Mouse (Mus musculus) heart, postnatal 36 days (tissue): ENCODE measurements around the gene Tex33. TPM values are rescaled to one million over a fixed set of nuclear protein-coding genes. Genes with fewer than 3 reads are reported as not detected.

ENCODE experiments used
- DNase-seq, 2 experiments: peaks; one replicate each; pipeline ENCODE4 v3.0.0; 2021 to 2022
- intact Hi-C: fragments of 180-260 bp; cut with DNase I; formaldehyde crosslinking; loops from one replicate; pipeline ENCODE4 v1.15.1; 2025
- total RNA-seq, 2 experiments: library from RNA; stranded (reverse); gene quantifications; 2 replicates each; pipeline ENCODE4 v1.2.3; 2021

Gene Tex33
- total RNA-seq, 2 experiments from 2014 or later = not detected

DNA sequence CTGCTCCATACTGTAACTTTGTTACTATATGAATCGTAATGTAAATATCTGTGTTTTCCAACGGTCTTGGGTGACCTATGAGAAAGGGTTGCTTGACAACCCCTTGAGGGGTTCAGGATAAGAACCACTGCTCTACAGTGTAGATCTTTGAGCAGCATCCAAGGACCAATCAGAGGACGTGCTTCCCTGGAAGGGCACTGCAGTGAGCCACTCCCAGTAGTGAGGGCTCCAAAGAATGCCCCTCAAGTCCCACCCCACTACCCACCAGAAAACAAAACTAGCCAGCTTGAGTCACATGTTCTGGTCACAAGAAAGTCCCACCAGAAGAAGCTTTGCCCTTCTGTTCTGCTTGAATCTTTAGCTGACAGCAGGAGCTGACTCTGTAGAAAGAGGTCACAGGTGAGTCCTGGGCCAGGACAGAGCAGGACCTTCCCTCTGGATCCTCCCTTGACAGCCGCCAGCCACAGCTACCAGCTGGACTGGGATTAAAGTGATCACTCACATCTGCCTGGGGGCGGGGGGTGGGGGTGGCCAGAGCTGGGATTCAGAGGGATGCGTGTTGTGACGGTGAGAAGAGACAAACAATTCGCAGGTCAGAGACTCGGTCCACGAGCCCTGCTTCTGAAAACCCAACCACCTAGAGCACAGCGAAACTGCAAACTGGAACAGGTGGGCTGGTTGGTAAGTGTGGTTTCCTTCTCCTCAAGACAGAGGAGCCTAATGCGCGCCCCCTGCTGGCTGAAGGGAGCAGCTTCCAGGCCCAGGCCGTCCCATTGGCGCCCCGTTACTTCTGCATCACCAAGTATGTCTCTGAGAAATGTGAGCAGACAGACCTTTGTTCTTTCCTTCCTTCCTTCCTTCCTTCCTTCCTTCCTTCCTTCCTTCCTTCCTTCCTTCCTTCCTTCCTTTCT is 26.6 kb upstream of the Tex33 start:
- intact Hi-C loops = loop anchor here (1.0 to 5.0 kb wide), 2 partner anchors 67 to 235 kb away; no protein-coding TSS in a partner anchor
- peak; percentile 74 to 81 for DNase-seq

DNA sequence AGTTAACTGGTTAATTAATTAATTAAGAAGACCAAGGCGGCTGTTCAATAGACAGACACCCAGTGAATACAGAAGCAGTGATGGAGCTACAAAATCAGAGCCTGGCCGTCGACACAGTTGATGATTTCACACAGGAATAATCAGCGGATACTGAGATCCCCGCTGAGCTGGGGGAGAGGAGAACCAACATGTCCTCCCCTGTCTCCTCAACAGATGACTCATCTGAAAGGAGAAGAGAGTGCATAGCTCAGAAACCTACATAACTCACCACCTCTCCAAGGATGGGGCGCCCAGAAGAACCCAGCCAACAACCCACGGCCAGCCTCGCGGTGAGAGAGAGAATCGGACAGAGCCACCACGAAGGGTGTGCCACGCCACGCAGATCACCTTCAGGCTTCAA is 24.7 kb upstream of the Tex33 start:
- intact Hi-C loops = loop anchor here (5.0 kb wide), 1 partner anchor 233 kb away; no protein-coding TSS in a partner anchor
- no peak for DNase-seq

DNA sequence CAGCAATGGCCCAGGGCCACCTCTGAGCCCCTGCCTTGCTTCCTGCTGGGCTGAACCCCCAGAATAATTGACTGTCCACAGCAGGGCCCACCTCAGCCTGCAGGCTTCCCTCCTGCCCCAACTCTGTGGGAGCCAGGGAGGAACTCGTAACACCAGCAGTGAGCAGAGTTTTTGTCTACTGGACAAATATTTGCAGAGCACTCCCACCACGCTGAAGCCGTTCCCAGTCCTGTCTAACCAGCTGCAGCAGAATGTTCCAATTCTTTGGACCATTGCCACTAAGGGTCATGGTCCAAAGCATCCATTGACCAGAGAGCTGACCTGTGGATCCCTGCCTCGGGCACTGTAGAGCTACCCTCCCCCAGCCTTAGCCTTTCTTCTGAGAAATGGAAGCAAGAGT is 21.2 kb upstream of the Tex33 start:
- intact Hi-C loops = no loop called here
- DNase-seq = no peak

DNA sequence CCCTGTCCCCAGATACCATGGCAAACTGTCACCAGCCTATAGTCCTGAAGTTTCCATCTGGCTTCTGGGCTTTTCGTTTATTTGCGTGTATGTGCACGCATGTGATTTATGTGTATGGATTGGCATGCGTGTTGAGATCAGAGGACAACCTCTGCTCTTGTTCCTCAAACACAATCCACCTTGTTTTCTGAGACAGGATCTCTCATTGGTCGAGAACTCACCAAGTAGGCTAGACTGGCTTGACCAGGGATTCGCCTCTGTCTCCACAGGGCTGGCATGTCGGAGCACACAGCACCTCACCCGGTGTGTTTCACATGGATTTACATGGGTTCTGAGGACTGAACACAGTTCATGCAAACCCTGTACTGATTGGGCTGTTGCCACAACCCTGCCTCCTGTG is 18.4 kb upstream of the Tex33 start:
- intact Hi-C loops = no loop called here

DNA sequence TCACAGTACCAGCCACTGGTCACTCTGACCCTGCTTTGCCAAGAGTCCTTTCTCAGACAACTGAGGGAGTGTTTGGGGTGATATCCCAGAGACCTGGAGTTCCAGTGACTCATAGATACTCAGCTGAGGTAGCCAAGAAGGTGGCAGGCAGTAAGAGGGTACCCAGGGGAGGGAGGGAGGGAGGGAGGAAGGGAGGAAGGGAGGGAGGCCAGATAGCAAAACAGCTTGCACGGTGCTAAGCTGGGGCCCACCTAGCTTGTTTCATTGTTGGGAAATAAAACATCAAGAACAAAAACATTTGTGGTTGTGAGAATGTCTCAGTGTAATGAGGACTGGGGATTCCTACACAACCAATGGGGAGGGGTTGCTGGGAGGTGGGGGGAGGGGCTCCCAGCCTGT is 18.0 kb upstream of the Tex33 start:
- DNase-seq = no peak
- intact Hi-C loops = no loop called here

More for the DNA sequence above, 18.4 kb upstream of the Tex33 start:
- DNase-seq = no peak

DNA sequence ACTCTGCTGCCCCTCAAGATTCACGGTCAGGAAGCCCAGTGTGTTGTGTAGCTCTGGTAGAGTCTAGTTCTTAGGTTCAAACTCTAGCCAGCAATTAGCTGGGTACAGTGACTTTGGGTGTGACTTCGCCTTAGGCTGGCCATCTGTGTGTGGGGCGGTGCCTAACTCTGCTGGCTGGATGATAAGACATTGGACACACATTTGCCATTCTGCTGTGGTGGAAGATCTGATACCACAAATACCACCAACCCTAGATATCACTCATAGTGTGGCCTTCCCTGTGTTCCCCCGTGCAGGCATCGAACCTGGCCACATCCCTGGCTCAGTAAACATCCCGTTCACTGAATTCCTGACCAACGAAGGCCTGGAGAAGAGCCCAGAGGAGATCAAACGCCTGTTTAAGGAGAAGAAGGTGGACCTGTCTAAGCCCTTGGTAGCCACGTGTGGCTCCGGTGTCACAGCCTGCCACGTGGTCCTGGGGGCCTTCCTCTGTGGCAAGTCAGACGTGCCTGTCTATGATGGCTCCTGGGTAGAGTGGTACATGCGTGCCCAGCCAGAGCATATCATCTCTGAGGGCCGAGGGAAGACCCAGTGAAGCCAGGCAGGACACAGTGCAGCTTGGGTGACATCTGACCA is 17.5 kb upstream of the Tex33 start:
- intact Hi-C loops = no loop called here
- DNase-seq = no peak

DNA sequence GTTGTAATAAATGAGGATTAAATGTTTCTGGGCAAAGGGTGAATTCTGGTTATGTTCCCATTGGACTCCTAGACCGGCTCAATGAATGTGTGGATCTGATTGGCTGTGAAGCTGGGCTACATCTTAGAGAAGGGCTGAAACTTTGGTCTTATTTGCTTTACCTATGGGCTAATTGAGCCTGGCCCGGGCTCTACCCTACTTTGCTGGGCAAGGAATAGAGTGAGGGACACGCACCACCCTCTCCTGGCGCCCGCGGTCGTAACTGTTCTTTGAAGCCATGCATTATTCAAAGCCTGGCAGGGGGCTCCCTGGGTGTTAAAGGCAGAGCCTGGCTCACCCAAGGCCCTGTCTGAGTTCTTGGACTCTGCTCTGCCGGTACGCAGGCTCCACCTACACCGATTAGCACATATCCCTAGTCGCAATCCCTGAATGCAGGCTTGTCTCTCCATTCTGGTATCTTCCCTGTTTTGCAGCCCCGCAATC is 13.9 kb upstream of the Tex33 start:
- intact Hi-C loops = no loop called here
- DNase-seq = no peak

DNA sequence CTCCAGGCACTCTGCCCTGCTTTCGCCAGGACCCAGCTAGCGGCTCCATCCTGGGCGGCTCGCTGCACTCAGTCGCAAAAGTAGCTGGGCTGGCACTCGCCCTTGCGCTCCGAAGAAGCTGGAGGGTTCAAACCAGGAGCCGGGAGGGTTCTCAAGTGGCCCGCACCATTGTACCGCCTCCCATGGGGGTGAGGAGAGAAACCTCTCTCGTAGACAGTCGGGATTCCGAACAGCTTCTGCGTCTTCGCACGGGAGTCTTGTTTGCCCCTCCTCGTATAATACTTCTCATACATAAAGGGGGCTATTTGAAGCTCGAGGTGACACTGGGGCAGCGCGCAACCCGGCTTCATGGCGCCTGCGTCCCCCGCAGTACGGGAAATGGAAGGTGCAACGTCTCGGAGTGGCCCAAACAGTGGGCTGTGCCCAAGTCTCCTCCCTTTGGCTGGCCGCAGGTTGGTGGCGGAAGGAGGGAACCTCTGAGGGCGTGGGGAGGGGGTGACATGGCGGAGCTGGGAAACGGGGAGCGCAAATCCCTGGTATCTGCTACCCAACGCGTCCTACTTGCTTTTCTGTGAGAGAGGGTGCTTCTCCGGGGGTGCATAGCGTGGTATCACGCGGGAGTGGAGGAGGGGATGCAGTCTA is 10.7 kb upstream of the Tex33 start, which contains the start of gene Mpst:
Mpst (plus strand) TSS at position 124 of the 642 bp plus-strand sequence.
- intact Hi-C loops = loop anchor here (2.0 kb wide), 1 partner anchor 22 kb away; the partner anchor contains the start of gene Kctd17
- peak; percentile 90 to 97 for DNase-seq

DNA sequence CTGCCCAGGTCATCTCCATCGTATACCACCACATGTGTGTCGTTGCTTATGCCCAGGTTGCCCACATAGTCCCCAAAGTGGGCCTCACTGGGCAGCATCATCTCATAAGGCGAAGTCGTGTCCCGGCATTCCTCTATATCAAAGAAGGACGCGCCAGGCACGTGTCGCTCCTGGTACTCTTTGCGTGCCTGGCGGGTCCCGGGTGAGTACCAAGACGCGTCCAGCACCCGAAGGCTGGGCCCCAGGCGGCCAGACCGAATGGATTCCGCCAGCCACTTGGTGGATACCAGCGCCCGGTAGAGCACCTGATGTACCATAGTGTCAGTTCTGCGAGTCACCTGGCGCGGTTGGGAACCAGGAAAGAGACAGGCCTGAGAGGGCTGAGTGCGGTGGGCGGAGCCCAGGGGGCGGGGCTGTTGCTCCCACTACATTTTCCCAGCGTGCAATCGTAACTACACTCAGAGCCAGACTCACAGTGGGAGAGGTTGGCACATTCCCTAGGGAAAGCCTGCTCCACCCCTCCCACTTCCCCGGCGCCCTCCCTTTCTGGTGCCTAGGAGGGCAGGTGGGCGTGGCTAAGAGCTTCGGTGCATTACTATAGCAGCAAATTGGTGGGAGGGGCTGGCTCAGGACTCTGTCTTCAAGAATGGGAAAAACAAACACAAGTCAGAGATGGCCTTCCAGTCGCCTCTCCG is 10.0 kb upstream of the Tex33 start, which contains the start of gene Tst:
Tst (minus strand) TSS at position 391 of the 695 bp plus-strand sequence.
- DNase-seq = peak; percentile 83
- intact Hi-C loops = loop anchor here (2.0 kb wide), 1 partner anchor 23 kb away; the partner anchor contains the start of gene Kctd17

DNA sequence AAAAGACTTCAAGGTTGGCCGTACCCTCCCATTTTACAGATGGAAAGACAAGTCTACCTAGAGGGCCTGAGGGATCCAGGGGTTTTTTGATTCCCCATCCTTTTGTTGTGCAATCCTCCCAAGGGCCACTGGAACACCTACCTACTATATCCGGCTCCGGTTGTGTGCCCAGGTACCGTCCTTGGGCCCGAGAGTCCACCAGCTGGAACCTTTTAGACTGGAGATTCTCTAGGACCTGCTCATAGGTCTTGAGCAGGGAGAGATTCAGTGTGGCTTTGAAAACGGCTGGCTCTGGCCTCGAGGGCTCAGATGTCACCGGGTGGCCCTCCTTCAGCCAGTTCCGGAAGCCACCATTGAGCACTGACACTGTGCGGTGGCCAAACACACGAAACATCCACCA is 9.4 kb upstream of the Tex33 start:
- intact Hi-C loops = no loop called here
- DNase-seq = no peak

DNA sequence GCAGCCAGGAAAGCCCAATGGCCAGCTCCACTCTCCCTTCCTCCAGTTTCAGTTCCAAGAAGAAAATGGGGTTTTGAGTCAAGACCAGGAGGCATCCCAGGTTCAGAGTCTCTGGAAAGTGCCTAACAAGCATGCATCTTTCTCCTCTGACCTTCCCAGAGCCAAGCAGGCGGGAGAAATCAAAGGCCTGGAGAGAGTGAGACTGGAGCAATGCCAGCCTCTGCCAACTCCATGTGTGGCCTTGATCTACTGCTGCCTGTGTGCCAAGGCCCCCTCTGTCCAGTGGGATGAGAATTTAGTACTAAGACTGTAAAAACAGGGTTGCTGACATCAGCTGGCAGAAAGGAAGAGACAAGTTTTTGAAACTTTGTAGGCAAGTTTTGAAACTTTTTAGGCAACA is 8.2 kb upstream of the Tex33 start:
- DNase-seq = peak; percentile 32 to 38
- intact Hi-C loops = no loop called here

DNA sequence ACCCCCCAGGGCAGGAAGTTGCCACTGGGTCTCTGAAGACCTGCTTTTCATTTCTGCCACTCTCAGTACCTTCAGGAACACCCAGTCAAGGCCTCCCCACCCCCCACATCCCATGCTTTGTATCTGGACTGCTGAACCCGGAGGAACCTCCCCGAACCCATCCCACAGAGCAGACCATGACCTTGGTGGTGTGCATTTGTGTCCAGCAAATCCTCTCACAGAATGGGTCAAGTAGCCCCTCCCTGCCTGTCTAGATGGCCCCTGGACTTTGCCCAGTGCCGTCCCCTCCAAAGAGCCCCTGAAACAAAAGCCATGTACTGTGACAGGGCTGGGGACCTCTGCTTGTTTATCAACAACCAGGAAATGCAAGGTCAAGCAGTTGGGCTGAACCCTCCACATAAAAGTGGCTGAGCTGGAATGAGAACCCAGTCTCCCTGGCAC is 7.6 kb upstream of the Tex33 start:
- no peak for DNase-seq
- intact Hi-C loops = no loop called here

DNA sequence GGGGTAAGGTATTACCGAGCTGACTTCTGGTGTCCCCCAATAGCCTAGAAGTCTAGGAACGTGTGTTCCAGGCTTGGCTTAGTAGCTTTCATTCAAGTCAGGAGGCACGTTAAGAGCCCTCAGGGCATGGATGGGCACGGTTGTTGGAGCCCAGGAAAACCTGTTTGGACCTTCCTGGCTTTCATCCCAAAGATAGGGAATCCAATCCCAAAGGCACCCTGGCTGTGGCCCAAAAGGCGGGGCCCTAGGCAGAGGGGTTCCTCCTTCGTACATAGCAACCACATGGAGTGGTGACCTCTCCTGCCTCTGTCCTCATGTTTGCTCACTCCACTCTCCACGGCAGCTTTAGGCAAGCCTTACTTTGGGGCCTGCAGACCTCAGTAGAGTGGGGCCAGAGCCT is 6.7 kb upstream of the Tex33 start:
- intact Hi-C loops = no loop called here
- DNase-seq = peak; percentile 26 to 29

DNA sequence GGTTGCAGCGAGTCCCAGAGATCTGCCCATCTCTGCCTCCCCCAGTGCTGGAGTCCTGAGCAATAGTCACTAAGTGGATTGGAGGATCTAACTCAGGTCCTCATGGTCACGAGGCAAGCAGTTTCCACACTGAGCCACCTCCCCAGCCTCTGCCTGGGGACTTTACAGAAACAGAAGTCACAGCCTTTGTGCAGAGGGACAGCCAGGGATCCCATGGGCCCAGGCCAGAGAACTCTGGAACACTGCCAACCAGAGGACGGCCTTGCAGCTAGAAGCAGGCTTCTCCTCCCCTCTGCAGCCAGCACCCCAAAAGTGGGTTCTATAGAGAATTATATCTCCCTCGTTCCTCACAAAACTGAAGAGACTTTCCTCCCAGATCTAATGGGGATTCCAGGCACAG is 6.2 kb upstream of the Tex33 start:
- peak; percentile 74 to 79 for DNase-seq
- intact Hi-C loops = no loop called here

DNA sequence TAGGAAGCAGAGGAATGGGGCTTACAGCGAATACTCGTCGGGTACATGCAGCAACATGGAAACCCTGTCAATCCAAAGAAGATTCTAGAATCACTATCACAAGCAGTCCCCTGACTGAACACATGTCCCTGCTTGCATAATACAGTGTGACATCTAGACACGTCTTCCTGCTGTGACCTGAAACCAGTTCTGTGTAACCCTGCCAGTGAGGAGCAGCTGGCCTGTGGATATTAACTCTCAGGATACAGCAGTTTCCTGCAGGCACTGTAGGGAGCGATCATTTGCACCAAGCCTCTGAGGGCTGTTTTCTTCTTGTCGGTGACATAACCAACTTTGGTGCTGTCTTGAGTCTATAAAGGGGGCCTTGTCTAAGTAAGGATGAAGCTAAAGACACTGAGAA is 5.6 kb upstream of the Tex33 start:
- no peak for DNase-seq
- intact Hi-C loops = no loop called here

DNA sequence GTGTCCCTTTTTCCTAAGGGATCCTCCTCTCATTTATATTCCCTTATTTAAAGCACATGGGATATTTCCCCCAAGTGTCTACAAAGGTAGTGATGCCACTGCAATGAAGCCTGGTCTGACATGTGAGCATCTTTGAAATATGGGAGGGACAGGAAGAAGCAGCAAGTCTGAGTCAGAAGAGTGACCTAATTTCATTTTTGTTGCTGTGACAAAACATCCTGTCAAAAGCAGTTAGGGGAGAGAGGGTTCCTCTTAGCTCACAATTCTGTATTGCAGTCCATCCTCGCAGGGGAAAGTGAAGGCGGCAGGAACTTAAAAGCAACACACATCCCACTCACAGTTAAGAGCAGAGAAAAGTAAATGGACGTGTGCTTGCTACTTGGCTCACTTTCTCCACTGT is 4.9 kb downstream of the Tex33 start:
- intact Hi-C loops = no loop called here
- no peak for DNase-seq

DNA sequence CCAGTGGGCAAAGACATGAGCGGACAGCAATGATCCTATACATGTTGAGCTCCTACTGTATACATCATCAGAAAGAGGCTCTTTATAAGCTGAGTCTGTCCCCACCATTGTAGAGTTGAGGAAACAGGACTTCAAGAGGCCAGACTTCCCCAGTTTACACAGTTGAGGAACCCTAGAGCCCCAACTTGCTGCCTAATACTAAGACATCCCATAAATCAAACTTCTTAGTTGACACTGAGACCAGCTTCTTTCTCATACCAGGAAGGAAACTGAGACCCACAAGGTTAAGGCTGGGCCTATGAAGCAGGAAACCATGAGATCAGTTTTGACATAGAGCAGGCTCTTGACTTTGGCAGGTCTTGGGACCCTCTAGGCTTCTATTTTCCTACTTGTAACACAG is 10.1 kb downstream of the Tex33 start:
- DNase-seq = no peak
- intact Hi-C loops = no loop called here

DNA sequence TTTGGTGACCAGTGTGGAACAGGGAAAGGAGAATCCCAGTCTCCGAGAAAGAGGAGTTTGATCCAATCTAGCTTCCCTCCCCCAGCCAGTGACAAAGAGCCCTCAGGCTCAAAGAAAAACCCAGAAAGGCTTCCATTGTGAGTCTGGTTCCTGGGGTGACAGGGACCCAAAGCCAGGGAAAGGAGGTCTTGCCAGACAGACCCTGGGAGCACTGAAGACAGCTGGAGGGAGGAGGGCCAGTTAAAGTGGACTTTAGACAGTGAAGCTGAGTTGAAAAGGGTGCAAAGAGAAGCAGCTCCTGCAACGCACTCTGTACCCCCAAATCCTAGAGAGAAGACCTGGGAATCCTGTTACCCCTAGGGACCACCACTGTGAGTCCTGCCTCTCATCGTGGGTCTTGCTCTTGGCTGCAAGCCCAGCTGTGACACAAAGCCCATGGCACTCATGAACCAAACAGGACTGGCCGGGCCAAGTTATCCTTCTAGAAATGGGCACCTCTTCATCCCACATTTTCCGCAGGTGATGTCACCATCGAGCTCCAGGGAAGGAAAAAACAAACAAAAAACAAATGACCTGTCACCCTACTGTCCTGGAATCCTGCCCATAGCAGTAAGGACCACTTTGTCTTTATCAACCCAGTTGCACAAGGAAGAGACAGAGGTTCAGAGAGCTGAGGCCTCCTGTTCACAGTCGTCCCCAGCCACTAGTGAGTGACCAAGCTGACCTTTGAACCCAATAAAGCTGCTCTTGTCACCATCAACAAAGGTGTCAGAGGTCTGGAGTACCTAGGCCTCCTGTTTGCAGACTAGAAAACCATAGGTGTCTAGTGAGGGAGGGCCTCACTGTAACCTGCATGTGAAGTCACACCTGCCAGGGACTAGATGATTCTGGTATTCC is 11.2 kb downstream of the Tex33 start:
- intact Hi-C loops = no loop called here
- no peak for DNase-seq
